Mouse (Mus musculus) hindbrain, postnatal 0 days (tissue): ENCODE measurements at regions not wholly inside any gene's neighbourhood (a gene's known extent, or its start where the extent isn't known, plus 50 kb on each side); places are given as distances from the start of the nearest gene placed in this dataset.

ENCODE experiments used
- ATAC-seq: fragments of 200-750 bp; cut with Nextera tagmentation; 2 replicates; pipeline ENCODE4 v1.8.0; 2017; ENCODE audit warnings: mild to moderate bottlenecking, moderate TSS enrichment, moderate library complexity
- DNase-seq: peaks from one replicate; pipeline ENCODE4 v3.0.0-alpha.2; 2015; ENCODE audit warnings: low spot score
- H3K27ac ChIP-seq: fragments of 300-500 bp; sonication (generic); 2 replicates; pipeline ENCODE4 v1.5.1; 2014; ENCODE audit warnings: mild to moderate bottlenecking
- H3K27me3 ChIP-seq: fragments of 300-500 bp; sonication (generic); 2 replicates; pipeline ENCODE4 v1.6.1; 2014; ENCODE audit warnings: low read length, mixed read lengths; ENCODE audit not compliant: insufficient read depth
- H3K36me3 ChIP-seq: fragments of 300-500 bp; sonication (generic); 2 replicates; pipeline ENCODE4 v1.6.1; 2014; ENCODE audit warnings: low read length, mixed read lengths; ENCODE audit not compliant: insufficient read depth
- H3K4me1 ChIP-seq: fragments of 300-500 bp; sonication (generic); 2 replicates; pipeline ENCODE4 v1.6.1; 2014; ENCODE audit warnings: antibody characterized with exemption, low read length, mixed read lengths; ENCODE audit not compliant: insufficient read depth
- H3K4me2 ChIP-seq: fragments of 300-500 bp; sonication (generic); 2 replicates; pipeline ENCODE4 v1.6.1; 2014; ENCODE audit warnings: low read depth, mild to moderate bottlenecking, low read length, moderate library complexity, mixed read lengths
- H3K4me3 ChIP-seq: fragments of 300-500 bp; sonication (generic); 2 replicates; pipeline ENCODE4 v1.5.1; 2014; ENCODE audit warnings: low read length
- H3K9ac ChIP-seq: fragments of 300-500 bp; sonication (generic); replicated peaks from 2 replicates; pipeline ENCODE4 v1.6.1; 2014; ENCODE audit warnings: mild to moderate bottlenecking, low read length, moderate library complexity, mixed read lengths
- H3K9me3 ChIP-seq: fragments of 300-500 bp; sonication (generic); 2 replicates; pipeline ENCODE4 v1.6.1; 2016; ENCODE audit warnings: low read length, mixed read lengths
- CTCF ChIP-seq: IDR thresholded peaks from 2 replicates; pipeline ENCODE4 v1.5.1; 2016; ENCODE audit warnings: antibody characterized with exemption, control low read depth, low read depth
- WGBS: fragments of 180-500 bp; shearing (Covaris S2); extraction: QIAGEN DNeasy Blood & Tissue Kit; methylation state at CpG from one replicate; pipeline ENCODE4 v1.1.7; 2014; 5-methylcytosine and 5-hydroxymethylcytosine counted together
- microRNA-seq, 2 experiments: library from miRNA; unstranded; fragments of <30 nt; microRNA quantifications; one replicate each; pipeline ENCODE4; 2016

GRCm38 (mm10) chr9:112320016-112320415 lies 84.3 kb upstream of the Arpp21 start:
- no peak for ATAC-seq
- TF ChIP-seq CTCF: no peak
- 57% methylated on average over 5 of the region's 5 CpGs for WGBS

DNA sequence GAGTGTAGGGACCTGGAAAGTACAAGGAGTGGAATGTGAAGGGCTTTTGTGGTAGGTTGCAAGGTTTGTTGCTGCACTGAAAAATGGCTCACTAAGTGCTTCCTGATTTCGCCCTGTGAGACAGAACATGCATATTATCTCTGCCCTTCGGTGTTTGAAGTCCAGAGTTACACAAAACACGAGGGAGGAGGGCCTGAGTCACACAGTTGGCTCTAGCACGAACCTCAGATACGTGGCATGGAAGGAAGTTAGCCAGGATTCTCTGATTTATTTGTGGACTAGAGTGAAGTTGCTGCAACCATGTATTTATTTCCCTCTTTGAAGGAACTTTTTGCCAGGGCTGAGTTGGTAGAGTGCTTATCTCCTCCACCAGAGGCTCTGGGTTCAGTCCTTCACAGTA lies 73.2 kb upstream of the Arpp21 start:
- Histone ChIP-seq H3K27me3 (no peaks in the 10 kb centered on the region), H3K4me3 (no peak overlapping the region), H3K9me3 (no peaks in the 10 kb centered on the region), H3K9ac (no peak overlapping the region), H3K36me3 (no peaks in the 10 kb centered on the region), H3K4me1 (no peaks in the 10 kb centered on the region), H3K4me2 (no peak overlapping the region), H3K27ac (no peak overlapping the region)
- ATAC-seq (no peak), DNase-seq (no peak)
- no peak for TF ChIP-seq CTCF
- WGBS: 77% methylated on average over 5 of the region's 5 CpGs

More at GRCm38 (mm10) chr9:112320016-112320415, 84.3 kb upstream of the Arpp21 start:
- H3K9ac ChIP-seq: no peak overlapping the region
- no peaks in the 10 kb centered on the region for H3K36me3 ChIP-seq
- H3K27me3 ChIP-seq: no peaks in the 10 kb centered on the region
- no peaks in the 10 kb centered on the region for H3K9me3 ChIP-seq
- H3K27ac ChIP-seq: no peak overlapping the region
- no peak overlapping the region for H3K4me2 ChIP-seq
- H3K4me3 ChIP-seq: no peak overlapping the region
- no peaks in the 10 kb centered on the region for H3K4me1 ChIP-seq
- DNase-seq: no peak

DNA sequence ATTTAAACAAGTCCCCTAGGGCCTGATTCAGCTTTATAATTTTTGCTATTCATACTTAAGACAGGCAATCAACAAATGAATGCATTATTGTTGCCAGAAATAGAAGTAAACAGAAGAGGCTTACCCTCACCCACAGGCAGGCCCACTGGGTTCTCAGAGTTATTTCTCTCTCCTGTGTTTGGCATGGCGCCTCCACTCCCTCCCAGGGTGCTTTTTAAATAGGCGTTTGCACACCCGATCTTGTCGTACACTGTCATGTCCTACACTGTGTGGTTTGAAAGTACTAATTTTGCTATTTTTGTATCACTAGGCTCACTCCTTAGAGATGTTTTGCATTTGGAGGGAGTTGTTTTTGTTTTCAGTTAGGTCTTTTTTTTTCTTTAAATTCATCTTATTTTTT lies 72.1 kb upstream of the Arpp21 start:
- no peak overlapping the region for H3K4me3 ChIP-seq
- no peaks in the 10 kb centered on the region for H3K36me3 ChIP-seq
- no peak overlapping the region for H3K27ac ChIP-seq
- H3K9ac ChIP-seq: no peak overlapping the region
- H3K9me3 ChIP-seq: no peaks in the 10 kb centered on the region
- no peaks in the 10 kb centered on the region for H3K4me1 ChIP-seq
- WGBS: 55% methylated on average over 4 of the region's 4 CpGs
- no peak overlapping the region for H3K4me2 ChIP-seq
- no peak for TF ChIP-seq CTCF
- H3K27me3 ChIP-seq: no peaks in the 10 kb centered on the region
- DNase-seq: no peak
- ATAC-seq: no peak

DNA sequence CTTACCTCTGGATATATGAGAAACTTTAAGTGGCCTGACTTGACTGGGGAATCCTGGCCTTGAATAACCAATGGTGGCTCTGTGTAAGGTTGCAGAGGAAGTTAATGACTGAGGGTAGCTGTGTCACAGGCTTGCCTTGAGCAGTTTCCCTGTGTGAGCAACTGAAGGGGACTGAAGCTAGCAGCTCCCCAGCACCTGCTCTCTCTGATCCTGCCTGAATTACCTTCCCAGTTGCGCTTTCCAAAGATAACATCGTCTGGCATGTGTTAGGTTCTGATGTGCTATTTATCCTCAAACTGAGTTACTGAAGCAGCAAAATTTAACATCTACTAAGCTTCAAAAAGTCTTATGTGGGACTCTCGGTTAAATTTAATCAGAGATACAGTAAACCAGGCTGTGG lies 56.1 kb upstream of the Arpp21 start:
- no peak overlapping the region for H3K4me3 ChIP-seq
- H3K36me3 ChIP-seq: no peaks in the 10 kb centered on the region
- H3K27me3 ChIP-seq: no peaks in the 10 kb centered on the region
- no peak overlapping the region for H3K27ac ChIP-seq
- no peaks in the 10 kb centered on the region for H3K9me3 ChIP-seq
- H3K9ac ChIP-seq: no peak overlapping the region
- 80% methylated on average over 3 of the region's 3 CpGs for WGBS
- DNase-seq (no peak), ATAC-seq (no peak)
- no peak overlapping the region for H3K4me2 ChIP-seq
- no peaks in the 10 kb centered on the region for H3K4me1 ChIP-seq
- TF ChIP-seq CTCF: no peak

Small RNAs in the stretch of these regions (microRNA-seq; reads per million reads assigned to microRNA genes)
- gene Gm27847: 0 reads per million in 2 experiments
